Mouse (Mus musculus) stomach, postnatal 0 days (tissue): ENCODE data around the gene Gm11034.

ENCODE experiments used
- CTCF ChIP-seq: IDR thresholded peaks from 2 replicates; pipeline ENCODE4 v1.5.1; 2016; ENCODE audit warnings: antibody characterized with exemption, low read depth, mild to moderate bottlenecking, moderate library complexity
- EP300 ChIP-seq: optimal IDR thresholded peaks from 2 replicates; pipeline ENCODE3; 2016; ENCODE audit warnings: antibody characterized with exemption

GRCm38 (mm10) chr8:72212751-72213150 is 685 bp downstream of the Gm11034 start, which contains the start of gene Cib3:
- TF ChIP-seq EP300 (no peak), CTCF (no peak)
